ENCODE assay signal across 9 mouse cellular contexts in the genomic region with DNA sequence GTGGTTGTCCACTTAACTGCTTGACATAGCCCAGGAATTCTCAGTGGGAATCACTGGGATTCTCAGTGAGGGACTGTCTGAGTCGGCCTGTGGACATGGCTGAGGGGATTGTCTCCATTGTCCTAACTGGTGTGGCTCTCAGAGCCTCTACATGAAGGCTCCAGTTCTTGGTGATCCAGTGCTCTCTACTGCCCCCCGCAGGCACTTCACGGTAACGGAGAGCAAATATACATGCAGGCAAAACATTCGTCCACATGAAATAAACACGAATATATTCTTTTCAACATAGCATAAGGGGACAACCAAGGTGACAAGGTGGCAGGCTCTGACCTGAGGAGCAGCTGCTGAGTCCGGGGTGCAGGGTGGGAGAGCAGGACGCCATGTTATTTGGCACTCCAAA. TPM values are rescaled to one million over a fixed set of nuclear protein-coding genes. Genes with fewer than 3 reads are reported as not detected.
A peak's percentile ranks its signal among the peaks of the same experiment; 100 is the strongest.
DNase-seq lines count a peak whose midpoint lies in the region; ATAC-seq and TF ChIP-seq lines count a peak whose summit lies in the region.
"Had no signal": no experiment of that assay in that cellular context is flagged by ENCODE, and none has a peak within 500 bp of the region (broad histone marks: within the 10 kb centered on the region; RNA-seq: fewer than 3 reads in every experiment).

No protein-coding gene starts in this region.

- in situ Hi-C loops in Patski (cut with MboI; ENCODE audit: low pct_unique_long_range_greater_than_20kb) = loop anchor here (5.0 kb wide), 1 partner anchor 48 kb away; no protein-coding TSS in a partner anchor

- CTCF ChIA-PET in Patski (lab: Charles Lee) = interaction anchor here (0.9 to 1.1 kb wide), 2 partner anchors 46 to 318 kb away, joined by 3 to 4 read pairs; no protein-coding TSS in a partner anchor

- POLR2A ChIA-PET in Patski (lab: Charles Lee) = no interaction called here

- peak; percentile 61 for ATAC-seq in Patski
- peak; percentile 66 for ATAC-seq in erythroblast, adult 5-6 weeks (replicated peaks; ENCODE audit: low FRiP score, poor library complexity, severe bottlenecking)

- TF ChIP-seq CTCF in Patski (IDR thresholded peaks at IDR 0.05) = no peak

- DNase-seq in heart, postnatal 4 days = peak; percentile 56
- no peak for DNase-seq in heart, adult 9 months (ENCODE audit: low spot score in 2 of 2)
- DNase-seq in B cell, adult 2 months = peak; percentile 53 to 63
- no peak for DNase-seq in Patski (ENCODE audit: low read depth, low spot score)
- peak; percentile 62 for DNase-seq in lung, postnatal 14 days
- DNase-seq in thymus, postnatal 25 days = peak; percentile 52
- no peak for DNase-seq in frontal cortex, postnatal 10 days (ENCODE audit: low spot score in 2 of 2)

- peaks cover 23% of the 10 kb centered on the region for H3K27me3 ChIP-seq in Patski
- H3K27me3 ChIP-seq: limb, embryonic 15.5 days had no signal

RNA-seq across cellular contexts. Expression of a gene that starts 17.5 kb away (rescaled TPM):
- total RNA-seq in heart, postnatal 4 days (2021) = under 1 TPM; 0.17 to 0.25 TPM
- polyA plus RNA-seq in Patski (2021) = 0.03 TPM
- not detected in 2 replicates for total RNA-seq in erythroblast, adult 5-6 weeks (2015; ENCODE audit: low replicate concordance)
- not detected in 2 replicates for total RNA-seq in erythroblast, adult 5-6 weeks (2017; ENCODE audit: low replicate concordance)

RNA-seq across cellular contexts. Expression of a gene that starts 57.1 kb away (rescaled TPM):
- 10 to 100 TPM; 73.1 to 77.1 TPM for total RNA-seq in heart, postnatal 4 days (2021)
- polyA plus RNA-seq in Patski (2021) = 130 TPM
- 25.2 and 26.8 TPM in 2 replicates for total RNA-seq in erythroblast, adult 5-6 weeks (2015; ENCODE audit: low replicate concordance)
- 23.4 and 31.6 TPM in 2 replicates for total RNA-seq in erythroblast, adult 5-6 weeks (2017; ENCODE audit: low replicate concordance)

Comparison
In these comparisons a context has a peak if more than half of its experiments do, and no peak if none do; other contexts are left out.
1. DNase-seq: peak in heart, postnatal 4 days (single experiment), B cell, adult 2 months (2 of 2), lung, postnatal 14 days (single experiment) and thymus, postnatal 25 days (single experiment); none in heart, adult 9 months (0 of 2), Patski (single experiment) and frontal cortex, postnatal 10 days (0 of 2).